Mouse (Mus musculus) CH12F3 (cell line): Measurements from ENCODE around the gene Vmn2r111.
"Not testable (repeated sequence)": the region's sequence is repeated elsewhere in the genome, so short reads cannot be mapped to it uniquely, and the experiment has no call there.

Experiments
- in situ Hi-C: fragments of 300-500 bp; cut with MboI; formaldehyde crosslinking; loops from 2 replicates; pipeline ENCODE4 v1.14.3; 2020; ENCODE audit warnings: low sequenced_read_pairs

Vmn2r111 gene

DNA sequence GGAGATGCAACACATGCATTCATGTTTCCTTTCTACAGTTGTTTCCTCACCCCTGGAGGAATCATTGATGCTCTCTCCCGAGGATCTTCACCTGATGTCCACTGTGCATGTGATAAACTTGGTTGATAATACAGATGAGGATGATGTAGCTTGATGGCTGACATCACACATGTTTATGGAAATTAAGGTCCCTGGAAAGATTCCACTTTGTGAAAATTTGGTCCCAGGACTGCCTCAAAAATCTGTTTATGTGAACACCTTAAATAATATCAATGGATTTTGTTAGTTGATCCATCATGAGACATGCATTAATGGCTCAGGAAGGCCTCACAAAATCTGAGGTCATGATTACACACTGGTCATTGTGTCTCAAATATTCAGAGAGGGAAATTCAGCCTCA lies at the start of gene Vmn2r111:
Gene Vmn2r111, minus strand, starts transcription at position 101 of the 400 bp plus-strand sequence.
- in situ Hi-C loops = not testable (repeated sequence)

DNA sequence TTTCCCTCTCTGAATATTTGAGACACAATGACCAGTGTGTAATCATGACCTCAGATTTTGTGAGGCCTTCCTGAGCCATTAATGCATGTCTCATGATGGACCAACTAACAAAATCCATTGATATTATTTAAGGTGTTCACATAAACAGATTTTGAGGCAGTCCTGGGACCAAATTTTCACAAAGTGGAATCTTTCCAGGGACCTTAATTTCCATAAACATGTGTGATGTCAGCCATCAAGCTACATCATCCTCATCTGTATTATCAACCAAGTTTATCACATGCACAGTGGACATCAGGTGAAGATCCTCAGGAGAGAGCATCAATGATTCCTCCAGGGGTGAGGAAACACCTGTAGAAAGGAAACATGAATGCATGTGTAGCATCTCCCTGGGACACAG lies 27.4 kb upstream of the Vmn2r111 start, which contains the start of gene Vmn2r112:
Gene Vmn2r112, plus strand, starts transcription at position 301 of the 400 bp plus-strand sequence.
- in situ Hi-C loops = not testable (repeated sequence)

DNA sequence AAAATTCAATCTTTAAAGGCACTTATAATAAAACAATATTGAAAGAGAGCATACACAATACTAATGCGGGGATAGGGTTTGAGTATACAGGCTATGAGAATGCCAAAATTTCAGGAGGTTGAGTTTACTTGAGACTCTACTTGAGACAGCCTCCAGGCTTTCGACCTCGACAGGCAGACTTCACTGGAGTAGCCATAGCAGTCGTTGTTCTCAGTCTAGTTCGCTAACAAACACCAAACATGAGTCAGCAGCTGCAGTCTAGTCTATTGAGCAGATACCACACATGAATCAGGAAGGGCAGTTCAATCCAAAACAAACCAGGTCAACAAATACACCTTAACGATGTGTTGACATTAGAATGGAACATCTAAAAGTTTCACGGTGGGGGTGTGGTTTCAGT lies 52.8 kb downstream of the Vmn2r111 start:
- in situ Hi-C loops = not testable (repeated sequence)

DNA sequence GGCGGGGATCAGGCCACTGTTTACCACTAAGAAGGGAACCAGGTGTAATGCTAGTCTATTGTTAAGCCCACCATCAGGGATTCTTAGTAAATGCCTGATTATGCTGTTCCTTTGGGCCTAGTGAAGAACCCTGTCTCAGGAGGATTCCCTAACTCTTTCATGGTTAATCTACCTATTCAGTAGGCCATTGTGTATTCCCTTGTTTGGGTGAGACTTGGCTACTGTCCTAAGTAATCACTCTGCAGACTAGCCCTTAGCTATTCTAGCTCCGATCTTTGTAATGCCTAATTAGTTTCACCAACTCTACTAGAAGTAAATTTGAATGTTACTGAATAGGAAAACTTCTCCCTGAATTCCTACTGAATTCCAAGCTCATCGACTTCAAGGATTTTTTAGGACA lies 53.2 kb downstream of the Vmn2r111 start:
- in situ Hi-C loops = not testable (repeated sequence)

DNA sequence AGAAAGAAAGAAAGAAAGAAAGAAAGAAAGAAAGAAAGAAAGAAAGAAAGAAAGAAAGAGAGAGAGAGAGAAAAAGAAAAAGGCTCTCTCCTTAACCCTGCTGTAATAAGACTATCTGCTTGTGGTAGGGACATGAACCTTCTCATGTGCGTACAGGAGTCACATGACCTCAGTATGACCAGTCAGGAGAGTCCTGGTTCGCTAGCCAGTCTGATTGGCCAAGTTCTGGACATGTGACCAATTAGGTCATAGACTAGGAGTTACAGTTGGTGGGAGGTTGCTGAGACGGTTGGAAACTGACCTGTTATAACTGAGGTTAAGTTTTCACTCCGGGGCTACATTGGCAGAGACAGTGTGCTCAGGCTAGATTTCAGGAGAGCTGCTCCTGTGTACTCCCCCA lies 76.2 kb downstream of the Vmn2r111 start:
- in situ Hi-C loops = no loop called here
